Mouse (Mus musculus) WW6 (cell line): ENCODE data around the gene Pou3f3.

Source experiments
- DNase-seq: peaks from one replicate; pipeline ENCODE4 v3.0.0-alpha.2; 2013; ENCODE audit warnings: low read depth, low spot score

Pou3f3 gene

DNA sequence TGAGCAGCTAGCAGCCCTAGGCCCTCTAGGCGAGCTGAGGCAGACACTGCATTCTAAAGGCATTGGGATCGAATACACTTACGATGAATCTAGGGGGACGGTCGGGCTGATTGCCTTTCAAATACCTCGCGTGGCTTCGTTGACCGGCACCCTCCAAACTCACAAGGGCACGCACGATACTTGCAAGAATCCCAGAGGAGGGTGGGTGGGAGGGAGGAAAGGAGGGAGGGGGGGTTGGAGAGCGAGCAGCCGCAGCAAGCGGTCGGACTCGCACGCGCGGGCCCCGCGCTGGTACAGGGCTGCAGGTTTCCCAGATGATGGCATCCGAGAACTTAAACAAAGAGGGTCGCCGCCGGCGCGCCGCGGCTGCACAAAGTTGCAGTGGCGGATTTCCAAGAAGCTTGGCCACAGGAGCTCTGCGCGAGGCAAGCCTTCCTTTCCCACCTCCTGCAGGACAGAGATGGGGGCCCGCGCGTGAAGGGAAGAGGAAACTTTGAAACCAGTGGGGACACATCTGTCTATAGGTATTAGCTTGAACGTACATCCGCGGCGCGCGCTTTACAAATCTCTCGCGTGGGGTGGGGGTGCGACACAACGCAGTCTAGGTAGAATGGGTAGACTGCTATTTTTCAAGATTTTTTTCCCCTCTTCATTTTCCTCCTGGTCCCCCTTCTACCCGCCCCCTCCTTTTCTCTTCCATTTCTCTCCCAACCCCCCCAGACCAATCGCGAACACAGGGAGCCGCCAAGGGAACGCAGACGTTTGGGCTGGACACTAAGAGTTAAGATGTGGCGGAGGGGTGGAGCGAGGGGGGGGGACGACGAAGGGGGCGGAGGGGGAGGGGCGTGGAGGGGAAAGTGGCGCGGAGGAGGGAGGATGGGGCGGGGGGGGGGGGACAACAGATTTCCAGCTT is 647 bp upstream of the Pou3f3 start:
- DNase-seq, result no peak

DNA sequence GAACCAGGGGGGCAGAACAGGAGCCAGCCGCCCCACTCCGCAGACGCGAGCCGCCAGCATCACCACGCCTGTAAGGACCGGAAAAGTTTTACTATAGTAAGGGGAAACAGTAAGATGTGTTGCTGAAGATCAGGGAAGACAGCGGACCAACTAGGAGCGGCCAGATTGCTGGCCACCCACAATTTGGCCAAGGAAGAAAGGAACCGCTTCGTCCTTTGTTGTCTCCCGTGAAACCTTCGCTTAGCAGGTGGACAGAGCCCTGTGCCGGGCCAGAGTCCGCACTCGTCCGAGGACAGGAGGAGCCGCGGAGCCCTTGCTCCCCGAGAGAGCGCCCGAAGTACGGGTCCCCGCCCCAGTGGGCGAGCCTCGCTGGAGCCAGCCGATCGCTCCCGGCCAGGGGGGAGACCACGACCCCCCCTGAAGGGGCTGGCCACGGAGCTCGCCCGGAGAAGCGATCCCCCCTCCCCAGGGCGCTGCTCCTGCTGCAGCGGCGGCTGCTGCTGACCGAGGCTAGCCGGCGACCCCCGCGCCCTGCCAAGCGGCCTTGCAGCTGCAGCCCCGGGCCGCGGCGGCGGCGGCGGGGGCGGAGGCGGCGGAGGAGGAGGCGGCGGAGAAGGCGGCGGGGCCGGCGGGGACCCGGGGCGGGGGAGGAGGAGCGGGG is 933 bp downstream of the Pou3f3 start:
- no peak for DNase-seq

DNA sequence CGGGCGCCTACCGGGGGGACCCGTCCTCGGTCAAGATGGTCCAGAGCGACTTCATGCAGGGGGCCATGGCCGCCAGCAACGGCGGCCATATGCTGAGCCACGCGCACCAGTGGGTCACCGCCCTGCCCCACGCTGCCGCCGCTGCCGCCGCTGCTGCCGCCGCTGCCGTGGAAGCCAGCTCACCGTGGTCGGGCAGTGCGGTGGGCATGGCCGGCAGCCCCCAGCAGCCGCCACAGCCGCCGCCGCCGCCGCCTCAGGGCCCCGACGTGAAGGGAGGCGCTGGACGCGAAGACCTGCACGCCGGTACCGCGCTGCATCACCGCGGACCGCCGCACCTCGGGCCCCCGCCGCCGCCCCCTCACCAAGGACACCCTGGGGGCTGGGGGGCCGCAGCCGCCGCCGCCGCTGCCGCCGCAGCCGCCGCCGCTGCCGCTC is 1.8 kb downstream of the Pou3f3 start:
- DNase-seq, result no peak

DNA sequence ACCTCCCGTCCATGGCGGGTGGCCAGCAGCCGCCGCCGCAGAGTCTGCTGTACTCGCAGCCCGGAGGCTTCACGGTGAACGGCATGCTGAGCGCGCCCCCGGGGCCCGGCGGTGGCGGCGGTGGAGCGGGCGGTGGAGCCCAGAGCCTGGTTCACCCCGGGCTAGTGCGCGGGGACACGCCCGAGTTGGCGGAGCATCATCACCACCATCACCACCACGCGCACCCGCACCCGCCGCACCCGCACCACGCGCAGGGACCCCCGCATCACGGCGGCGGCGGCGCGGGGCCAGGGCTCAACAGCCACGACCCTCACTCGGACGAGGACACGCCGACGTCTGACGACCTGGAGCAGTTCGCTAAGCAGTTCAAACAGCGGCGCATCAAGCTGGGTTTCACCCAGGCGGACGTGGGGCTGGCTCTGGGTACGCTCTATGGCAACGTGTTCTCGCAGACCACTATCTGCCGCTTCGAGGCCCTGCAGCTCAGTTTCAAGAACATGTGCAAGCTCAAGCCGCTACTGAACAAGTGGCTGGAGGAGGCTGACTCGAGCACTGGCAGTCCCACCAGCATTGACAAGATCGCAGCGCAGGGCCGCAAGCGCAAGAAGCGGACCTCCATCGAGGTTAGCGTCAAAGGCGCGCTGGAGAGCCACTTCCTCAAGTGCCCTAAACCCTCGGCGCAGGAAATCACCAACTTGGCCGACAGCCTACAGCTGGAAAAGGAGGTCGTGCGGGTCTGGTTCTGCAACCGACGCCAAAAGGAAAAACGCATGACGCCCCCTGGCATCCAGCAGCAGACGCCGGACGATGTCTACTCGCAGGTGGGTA is 2.4 kb downstream of the Pou3f3 start:
- no peak for DNase-seq

DNA sequence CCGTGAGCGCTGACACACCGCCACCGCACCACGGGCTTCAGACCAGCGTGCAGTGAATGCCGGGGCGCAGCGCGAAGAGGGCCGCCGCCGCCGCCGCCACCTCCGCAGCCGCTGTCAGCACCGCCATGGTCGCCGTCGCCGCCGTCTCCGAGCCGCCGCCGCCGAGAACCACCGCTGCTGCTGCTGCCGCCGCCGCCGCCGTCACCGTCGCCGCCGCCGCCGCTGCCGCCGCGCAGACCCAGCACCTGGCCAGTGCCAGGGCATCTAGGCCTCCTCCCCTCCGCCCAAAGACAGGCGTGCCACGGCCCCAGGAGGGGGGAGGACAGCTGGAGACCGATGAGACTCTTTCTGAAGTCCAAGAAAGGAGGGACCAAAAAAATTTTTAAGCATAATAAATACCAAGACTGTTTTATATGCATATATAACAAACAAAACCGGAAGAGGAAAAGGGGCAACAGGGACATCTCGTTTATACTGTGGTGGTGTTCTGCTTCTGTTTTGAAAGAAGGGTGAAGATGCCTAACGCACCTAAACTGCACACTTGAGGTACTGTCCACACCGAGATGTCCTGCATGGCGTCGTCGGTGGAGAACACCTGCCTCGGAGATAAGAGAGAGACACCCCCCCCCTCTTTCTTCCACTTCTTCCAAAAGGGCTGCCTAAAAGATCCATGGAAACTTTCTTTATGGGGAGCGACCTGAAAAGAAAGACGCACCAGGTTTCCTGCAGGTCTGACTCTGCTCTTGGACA is 3.2 kb downstream of the Pou3f3 start:
- no peak for DNase-seq

DNA sequence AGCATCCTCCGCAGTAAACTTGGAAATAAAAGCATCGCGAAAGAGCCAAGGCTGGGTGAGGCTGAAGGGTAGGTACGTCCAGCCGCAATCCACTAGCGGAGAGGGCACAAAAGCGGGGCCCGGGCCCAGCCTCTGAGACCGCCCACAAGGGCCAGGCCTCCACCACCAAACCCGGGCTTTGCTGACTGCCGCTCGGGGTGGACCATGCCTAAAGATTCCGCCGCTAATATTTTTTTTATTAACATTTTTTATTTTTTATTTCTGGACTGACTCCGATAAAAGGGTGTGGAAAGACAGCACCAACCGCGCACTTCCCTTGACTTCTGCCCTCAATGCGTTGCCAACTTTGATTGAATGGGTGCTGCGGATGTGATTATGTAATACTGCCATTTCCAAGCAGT is 3.9 kb downstream of the Pou3f3 start:
- DNase-seq, result no peak

DNA sequence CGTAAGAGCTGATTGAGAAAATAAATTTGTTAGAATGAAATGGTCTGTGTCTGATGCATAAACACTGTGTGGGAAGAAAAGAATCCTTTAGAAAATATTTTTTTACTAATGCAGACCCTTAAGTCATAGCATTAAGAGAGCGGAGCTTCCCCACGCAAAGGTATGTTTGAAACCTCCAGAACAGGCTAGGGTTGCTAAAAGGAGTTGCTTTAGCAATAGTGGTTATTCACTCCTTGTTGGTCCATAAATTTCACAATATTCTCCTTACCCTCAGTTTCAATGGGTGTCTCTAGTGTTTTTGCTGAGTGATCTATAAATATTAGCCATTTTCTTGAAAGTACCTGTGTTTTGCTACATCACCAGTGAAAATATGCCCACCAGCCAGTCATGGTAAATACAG is 4.6 kb downstream of the Pou3f3 start:
- no peak for DNase-seq

DNA sequence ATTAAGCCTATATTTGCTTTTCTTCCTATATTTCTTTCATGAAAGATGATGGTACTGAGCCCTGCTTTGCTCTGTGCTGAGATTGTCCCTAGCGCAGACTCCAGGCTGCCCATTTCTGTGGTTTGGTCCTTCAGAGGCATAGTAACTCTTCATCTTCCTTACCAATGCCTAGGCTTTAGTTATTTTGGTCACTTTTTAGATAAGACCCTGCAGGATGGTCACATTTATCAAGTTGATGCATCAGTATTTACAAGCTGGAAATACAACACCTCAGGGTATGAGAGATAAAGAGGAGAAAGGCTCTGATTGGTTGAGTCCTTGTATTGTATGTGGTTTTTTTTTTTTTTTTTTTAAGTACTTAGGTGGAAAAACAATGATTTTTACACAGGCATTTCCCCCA is 5.2 kb downstream of the Pou3f3 start:
- no peak for DNase-seq

DNA sequence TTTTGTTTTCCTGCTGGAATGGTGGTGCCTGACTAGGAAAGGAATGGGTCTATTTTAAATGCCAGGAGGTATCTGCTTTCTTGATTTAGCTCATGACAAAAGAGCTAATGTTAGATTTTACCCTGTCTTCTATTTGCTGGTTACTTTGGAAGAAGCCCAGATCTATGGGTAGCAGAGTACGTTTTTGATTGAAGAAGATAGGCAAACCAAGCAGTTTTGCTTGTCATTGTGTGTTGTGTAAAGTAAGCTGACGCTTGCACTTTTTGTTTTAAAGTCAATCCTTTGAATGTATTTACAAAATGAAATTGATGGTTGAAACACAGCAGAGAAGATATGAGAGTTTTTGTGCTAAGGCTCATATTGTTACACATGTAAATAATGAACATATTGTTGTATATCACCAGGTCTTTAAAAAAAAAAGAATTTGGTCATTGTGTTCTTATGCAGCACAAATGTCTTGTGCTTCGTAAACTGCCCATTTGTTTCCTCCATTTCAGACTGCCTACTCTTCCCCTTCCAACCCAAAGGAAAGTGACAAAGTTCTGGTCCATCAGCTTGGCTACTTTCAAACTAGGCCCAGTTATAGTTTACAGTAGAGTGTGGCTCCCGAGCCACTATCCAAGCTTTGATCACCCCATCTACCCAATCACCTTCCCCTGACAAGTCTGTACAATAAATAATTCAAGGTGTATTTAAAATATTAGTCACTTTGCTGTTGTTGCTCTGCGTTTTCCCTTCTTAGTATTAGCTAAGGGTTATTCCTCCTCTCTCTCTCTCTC is 6.5 kb downstream of the Pou3f3 start:
- DNase-seq, result no peak

DNA sequence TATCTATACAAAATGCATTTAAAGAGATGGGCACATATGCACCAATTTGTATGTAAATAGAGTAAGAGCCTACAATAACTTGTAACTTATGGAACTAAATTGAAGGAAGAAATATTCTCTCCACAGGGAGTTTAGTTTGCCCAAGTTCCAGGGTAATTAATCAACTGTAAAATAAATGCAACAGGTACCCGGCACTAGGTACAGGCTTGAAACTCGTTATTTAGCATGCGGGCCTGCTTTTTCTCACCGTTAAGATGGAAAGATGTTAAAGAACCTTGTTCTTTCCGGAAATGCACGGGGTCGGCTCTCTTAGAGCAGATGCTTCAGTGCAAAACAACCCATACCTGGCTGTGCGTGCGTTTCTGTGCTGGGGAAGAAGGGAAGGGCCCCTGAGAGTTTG is 7.4 kb downstream of the Pou3f3 start:
- DNase-seq, result no peak

DNA sequence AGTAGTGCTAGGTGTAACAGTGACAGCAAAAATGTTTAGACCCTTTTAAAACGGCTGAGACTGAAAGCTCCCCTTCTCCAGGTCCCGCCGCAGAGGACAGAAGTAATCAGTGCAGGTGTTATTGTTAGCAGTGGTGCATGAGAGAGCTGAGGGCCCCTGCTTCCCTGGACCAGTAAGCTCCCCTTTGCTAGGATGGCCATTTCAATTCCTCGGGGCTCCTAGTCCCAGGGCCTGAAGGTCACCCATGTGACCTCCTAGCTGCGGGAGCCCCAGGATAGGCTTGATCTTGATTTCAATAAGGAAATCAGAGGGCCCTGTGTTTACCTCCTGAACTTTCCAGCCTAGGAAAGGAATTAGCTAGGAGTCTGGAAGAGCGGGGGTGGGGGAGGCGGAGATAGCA is 7.9 kb downstream of the Pou3f3 start:
- no peak for DNase-seq

DNA sequence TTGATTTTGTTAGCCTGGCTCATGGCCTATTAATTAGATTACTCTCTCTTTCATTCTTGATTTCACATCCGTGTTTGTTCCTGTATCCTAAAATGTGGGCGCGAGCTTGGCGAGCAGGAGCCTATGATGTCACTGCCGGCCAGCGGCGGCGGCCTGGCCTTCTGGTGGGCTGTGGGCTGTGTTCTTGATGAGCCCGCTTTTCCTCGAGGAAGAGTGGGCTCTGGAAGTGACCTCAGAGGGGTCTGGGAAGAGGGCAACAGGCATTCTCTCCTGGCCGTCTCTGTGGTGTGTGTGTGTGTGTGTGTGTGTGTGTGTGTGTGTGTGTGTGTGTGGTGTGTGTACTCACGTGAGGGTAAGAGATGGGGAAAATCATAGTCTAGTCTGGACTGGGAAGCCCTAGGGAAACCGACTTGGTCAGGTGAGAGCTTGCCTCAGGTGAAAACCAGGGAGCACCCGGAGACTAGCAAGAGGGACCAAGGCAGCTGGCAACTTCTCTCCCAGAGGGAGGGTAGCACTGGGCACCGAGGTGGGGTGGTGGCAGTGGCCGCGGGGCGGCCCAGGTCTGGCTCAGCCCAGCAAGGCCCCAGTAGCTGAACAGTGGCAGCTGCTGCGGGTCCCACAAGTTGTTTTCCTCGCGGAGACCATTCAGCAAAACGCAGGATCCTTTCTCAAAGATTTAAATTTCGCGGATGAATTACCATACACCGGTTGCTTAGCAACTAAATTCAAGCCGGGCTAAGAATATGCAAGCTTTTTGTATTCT is 8.5 kb downstream of the Pou3f3 start:
- DNase-seq, result no peak

DNA sequence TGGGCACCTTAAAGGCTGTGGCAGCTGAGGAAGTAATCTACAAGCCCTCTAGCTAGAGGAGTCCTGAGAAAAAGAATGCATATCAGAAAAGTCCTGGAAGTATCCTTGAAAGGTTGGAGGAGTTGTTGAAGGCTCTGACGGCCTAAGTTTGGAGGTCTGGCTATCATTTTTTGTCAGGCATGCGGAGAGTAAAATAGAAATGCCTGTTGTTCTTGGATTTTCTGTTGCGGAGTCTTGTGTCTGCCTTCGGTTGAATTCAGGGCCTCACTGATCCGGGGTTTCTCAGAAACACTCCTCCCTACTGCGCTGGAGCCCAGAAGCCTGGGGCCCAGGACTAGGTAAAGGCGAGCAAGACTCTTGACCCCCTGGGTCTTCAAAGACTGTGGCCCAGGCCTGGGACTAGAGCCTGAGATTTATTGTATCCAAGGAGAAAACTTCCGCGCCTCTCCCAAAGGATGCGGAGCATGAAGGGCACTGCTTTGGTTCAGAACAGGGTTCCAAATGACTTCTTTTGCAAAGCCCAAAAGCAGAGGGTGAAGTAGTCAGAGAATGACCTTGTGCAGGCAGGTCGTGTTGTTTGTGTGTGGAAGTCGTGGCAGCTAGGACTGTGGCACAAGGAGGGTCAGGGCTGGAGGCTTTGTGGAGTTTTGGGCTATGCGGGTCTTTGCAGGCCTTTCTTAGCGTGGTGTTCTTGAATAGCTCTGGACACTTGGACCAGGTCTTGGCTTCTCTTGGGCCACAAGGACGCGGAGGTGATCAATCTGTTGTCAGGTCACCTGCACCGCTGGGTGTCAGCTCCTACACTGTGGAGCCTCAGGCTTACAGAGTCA is 9.6 kb downstream of the Pou3f3 start:
- no peak for DNase-seq

DNA sequence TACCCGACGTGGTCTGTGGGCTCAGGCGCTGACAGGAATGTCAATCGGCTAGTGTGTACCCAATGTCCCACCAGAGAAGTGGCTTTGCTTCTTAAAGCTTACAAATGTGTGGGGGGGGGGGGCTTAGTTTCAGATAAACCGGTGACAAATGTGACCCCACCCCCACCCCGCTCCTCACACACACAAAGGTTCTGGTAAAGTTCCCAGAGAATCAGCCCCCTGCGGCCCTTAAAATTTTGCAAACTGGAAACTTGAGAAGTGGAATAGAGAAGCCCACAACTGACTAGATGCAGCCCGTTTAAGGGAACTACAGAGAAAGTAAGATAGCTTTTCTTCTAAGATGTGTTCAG is 10.2 kb downstream of the Pou3f3 start:
- DNase-seq, result no peak

DNA sequence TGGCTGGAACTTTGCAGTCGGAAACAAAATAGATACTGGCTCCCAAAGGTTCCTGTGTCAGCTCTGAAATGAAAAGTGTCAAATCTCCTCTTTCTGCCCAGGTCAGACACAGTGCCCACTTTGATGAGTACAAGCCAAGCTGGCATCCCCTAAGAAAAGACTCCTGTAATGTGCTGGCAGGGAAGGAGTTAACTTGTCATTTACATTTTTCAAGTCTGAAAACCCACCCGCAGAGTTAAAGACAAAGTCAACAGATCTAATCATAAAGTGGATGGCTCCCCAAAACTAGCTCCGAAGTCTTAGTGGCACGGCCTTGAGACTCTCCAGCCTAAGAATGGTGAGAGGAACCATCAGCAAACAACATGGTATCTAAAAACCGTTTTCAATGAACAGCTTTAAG is 11.6 kb downstream of the Pou3f3 start:
- no peak for DNase-seq

DNA sequence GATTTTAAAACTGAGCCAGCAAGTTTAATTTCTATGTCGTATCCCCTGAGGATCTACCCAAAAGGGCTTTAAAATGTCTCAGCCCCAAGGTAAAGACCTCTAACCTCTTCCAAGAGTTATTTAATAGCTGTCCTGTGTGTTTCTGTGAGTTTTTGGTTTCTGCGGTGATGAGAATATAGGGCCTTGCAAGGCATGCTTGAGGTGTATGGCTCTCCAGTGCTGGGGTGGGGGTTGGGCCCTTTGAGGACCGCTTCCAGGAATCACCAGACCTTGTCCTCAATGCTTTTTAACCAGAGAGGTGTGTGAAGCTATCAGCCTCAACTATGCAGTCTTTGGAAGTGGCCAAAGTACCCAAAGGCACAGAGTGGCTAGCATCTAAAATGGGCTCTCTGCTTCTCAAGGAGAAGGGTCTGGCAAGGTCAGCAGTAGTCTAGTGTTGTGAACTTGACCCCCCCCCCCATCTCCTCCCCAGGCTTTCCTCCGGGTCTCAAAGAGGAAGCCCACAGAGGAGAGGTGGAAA is 12.1 kb downstream of the Pou3f3 start:
- no peak for DNase-seq

DNA sequence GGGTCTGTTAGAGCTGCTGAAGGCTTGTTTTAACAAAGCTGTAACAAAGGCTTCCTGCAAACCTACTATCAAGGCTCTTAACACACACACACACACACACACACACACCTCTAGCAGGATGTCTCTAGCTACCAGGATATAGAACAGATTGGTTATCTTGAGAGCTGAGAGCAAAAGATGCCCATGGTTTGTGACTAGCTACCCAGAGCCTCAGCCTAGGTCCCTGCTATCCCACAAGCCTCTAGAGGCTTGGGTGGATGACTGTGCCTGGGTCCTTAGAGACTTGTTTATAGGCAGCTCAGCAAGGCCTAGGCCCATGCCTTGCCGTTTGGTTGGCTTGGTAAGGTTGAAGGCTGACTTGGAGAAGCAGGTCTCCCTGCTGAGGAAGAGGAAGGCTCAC is 13.5 kb downstream of the Pou3f3 start:
- no peak for DNase-seq

DNA sequence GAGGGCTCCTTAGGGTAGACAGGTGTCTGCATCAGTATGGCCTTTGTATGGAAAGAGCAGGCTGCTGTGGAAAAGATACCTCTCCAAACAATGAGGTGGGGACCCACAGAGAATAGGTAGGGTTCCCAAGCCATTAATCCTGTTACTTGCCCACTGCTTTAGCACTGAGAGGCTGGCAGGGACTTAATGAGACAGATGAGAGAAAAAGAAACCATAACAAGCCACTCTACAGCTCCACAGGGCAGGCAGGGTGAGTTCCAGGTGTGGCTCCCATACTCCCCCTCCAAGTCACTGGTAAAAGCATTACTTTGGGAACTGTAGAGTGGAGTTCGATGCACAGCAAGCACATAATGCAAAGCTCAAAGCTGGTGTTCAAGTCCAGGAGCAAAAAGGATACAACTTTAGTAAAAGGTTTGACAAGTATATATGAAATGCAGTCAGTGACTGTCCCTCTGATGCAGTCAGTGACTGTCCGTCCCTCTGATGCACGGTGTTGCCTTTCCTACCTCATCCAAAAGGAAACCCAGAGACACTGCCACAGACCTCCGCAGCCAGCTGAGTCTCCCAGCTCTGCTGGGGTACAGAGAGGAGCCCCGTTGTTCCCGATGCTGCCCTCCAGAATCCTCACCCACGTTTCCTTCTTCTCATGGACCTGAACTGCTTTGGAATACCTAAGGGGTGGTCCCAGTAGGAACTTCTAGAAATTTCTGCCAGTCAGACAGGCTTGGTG is 14.0 kb downstream of the Pou3f3 start:
- no peak for DNase-seq
